Comparison of ENCODE assay signal across 8 mouse cellular contexts in the genomic region with DNA sequence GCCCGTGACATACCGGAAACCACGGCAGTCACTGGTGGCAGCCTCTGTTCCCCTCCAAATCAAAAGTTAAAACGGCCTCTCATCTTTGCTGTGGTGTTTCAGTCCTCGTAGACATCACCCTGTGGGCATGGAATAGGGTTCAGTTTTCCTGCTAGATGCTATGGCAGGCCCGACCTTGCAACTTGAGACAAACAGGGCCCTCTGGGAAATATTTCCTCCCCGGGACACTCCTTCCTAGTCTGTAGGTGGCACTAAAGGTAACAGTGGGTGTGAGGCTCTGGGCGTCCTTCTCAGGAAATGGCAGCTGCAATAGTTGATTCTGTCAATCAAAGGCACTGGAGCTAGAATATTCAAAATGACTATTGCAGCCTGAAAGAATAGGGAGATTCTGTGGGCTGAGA.
DNase-seq lines count a peak whose midpoint lies in the region; ATAC-seq lines count a peak whose summit lies in the region.

No protein-coding gene starts in this region.

- DNase-seq in 416B (ENCODE audit: low read depth): peak; percentile 83
- DNase-seq in CD8-positive naive resting alpha-beta T cell, adult 2 months (ENCODE audit: low read depth in 2 of 2, low spot score in 2 of 2): peak; percentile 51 to 52
- DNase-seq in retina, embryonic 14.5 days (ENCODE audit: low spot score): peak; percentile 47
- DNase-seq in urinary bladder, postnatal 36 days (ENCODE audit: low spot score in 2 of 2): no peak
- DNase-seq in left cerebral cortex, adult 18-20 months (ENCODE audit: low spot score in 2 of 2): no peak
- DNase-seq in cerebellum, postnatal 10 days: no peak
- no peak for DNase-seq in ovary, postnatal 36 days (ENCODE audit: low spot score)

- peak; percentile 75 for ATAC-seq in inflammation-experienced regulatory T-cells, adult 6 months

Comparison
In these comparisons a context has a peak if more than half of its experiments do, and no peak if none do; other contexts are left out.
1. DNase-seq: peak in 416B (single experiment), CD8-positive naive resting alpha-beta T cell, adult 2 months (2 of 2) and retina, embryonic 14.5 days (single experiment); none in urinary bladder, postnatal 36 days (0 of 2), left cerebral cortex, adult 18-20 months (0 of 2), cerebellum, postnatal 10 days (0 of 2) and ovary, postnatal 36 days (single experiment).